Comparison of ENCODE assay signal across 28 mouse cellular contexts in genomic region chr7:35609245-35609644, GRCm38 (mm10). TPM values are rescaled to one million over a fixed set of nuclear protein-coding genes. Genes with fewer than 3 reads are reported as not detected.
"Had no signal": no experiment of that assay in that cellular context is flagged by ENCODE, and none has a peak within 500 bp of the region (broad histone marks: within the 10 kb centered on the region; RNA-seq: fewer than 3 reads in every experiment).

No protein-coding gene starts in this region.

- H3K4me3 ChIP-seq: gastrocnemius, adult 2 months; heart, adult 2 months; heart, embryonic 13.5 days; heart, embryonic 15.5 days; hindbrain, embryonic 10.5 days; hindbrain, embryonic 12.5 days; intestine, embryonic 15.5 days; layer of hippocampus, adult 2 months; limb, embryonic 12.5 days; limb, embryonic 15.5 days; liver, embryonic 12.5 days had no signal

- DNase-seq: gastrocnemius, adult 2 months; gastrocnemius, postnatal 10 days; heart, adult 11 months; heart, adult 2 months; heart, postnatal 14 days; heart, postnatal 36 days; kidney, adult 18-20 months; kidney, adult 8-10 months; kidney, postnatal 10 days; kidney, postnatal 25 days; kidney, postnatal 4 days; left cerebral cortex, postnatal 4 days had no signal

- H3K4me1 ChIP-seq: heart, embryonic 13.5 days; heart, embryonic 15.5 days; hindbrain, embryonic 10.5 days; hindbrain, embryonic 12.5 days; intestine, embryonic 15.5 days; limb, embryonic 12.5 days; limb, embryonic 15.5 days; liver, embryonic 12.5 days had no signal

- H3K4me2 ChIP-seq: heart, embryonic 11.5 days; heart, embryonic 13.5 days; heart, embryonic 15.5 days; hindbrain, embryonic 12.5 days; hindbrain, embryonic 14.5 days; intestine, embryonic 15.5 days; limb, embryonic 12.5 days; limb, embryonic 15.5 days; liver, embryonic 12.5 days had no signal

- ATAC-seq: hindbrain, embryonic 16.5 days; inflammation-experienced regulatory T-cells, adult 6 months; intestine, embryonic 15.5 days; intestine, postnatal 0 days; liver, embryonic 12.5 days had no signal

- H3K27me3 ChIP-seq: heart, embryonic 13.5 days; heart, embryonic 15.5 days; hindbrain, embryonic 12.5 days; intestine, embryonic 15.5 days; limb, embryonic 12.5 days; limb, embryonic 15.5 days; liver, embryonic 12.5 days had no signal

- H3K9me3 ChIP-seq: heart, embryonic 13.5 days; heart, embryonic 15.5 days; hindbrain, embryonic 12.5 days; intestine, embryonic 15.5 days; limb, embryonic 12.5 days; limb, embryonic 15.5 days had no signal

- H3K9ac ChIP-seq: heart, embryonic 13.5 days; heart, embryonic 15.5 days; hindbrain, embryonic 12.5 days; hindbrain, embryonic 14.5 days; intestine, embryonic 15.5 days; limb, embryonic 12.5 days; limb, embryonic 15.5 days; liver, embryonic 12.5 days; liver, embryonic 14.5 days had no signal

- H3K27ac ChIP-seq: gastrocnemius, adult 2 months; heart, adult 2 months; heart, embryonic 13.5 days; heart, embryonic 15.5 days; hindbrain, embryonic 10.5 days; hindbrain, embryonic 14.5 days; intestine, embryonic 15.5 days; layer of hippocampus, adult 2 months; limb, embryonic 12.5 days; limb, embryonic 15.5 days; liver, embryonic 12.5 days; liver, embryonic 14.5 days had no signal

RNA-seq across cellular contexts. Expression of gene Rgs9bp, which starts 23.9 kb away (rescaled TPM):
- polyA plus RNA-seq: heart, adult 2 months; inflammation-experienced regulatory T-cells, adult 6 months; liver, adult 2 months had no signal
